Mouse (Mus musculus): Measurements from ENCODE around the gene Mov10l1. TPM values are rescaled to one million over a fixed set of nuclear protein-coding genes. Genes with fewer than 3 reads are reported as not detected.

Mov10l1 gene
- total RNA-seq (2021): not detected

DNA sequence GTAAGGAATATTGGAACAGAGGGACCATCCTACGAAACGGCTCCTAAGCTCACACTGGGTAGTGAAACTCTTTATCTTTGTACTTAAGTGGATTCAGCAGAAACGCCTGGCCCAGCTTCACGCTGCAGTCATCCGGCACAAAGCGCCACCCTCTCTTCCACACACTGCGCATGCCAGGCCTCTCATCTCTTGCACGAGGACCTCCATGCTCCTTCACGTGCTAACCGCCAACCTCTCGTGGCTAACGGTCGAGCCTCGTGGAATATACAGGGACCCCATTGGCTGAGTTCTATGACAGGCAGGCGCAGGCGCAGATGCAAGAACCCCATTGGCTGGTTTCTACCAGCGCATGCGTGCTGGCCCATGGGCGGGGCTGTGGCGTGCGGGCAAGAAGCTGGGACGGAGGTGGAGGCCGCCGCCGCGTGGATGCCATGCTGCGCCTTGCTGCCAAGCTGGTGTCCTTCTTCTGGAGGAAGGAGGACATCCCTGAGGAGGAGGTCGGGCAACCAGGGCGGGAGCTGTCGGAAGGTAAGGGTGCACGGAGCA, at the start of gene Mov10l1:
Mov10l1 (plus strand) TSS at position 376 of the 546 bp plus-strand sequence.
- intact Hi-C loops (cut with DNase I): no loop called here
- no peak for DNase-seq (ENCODE audit: low spot score in 2 of 2)

DNA sequence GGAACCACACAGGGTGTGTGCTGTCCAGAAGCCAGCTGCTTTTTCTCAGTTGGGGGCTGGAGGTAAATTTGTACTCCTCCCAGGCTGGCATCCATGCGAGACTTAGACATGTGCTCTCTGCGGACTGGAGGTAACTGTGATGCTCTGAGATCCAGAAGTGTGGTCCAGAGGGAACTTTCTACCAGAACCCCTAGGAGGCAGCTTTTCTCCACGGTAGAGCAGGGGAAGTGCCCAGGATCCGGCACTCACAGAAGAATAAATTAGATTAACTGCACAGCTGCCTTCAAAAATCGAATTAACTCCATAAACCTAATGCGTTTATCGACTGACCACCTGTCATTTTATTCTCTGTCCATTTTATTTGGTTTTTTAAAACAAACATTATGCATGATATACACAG, 48.6 kb upstream of the Mov10l1 start:
- DNase-seq (ENCODE audit: low spot score in 2 of 2): peak; percentile 17 to 56
- intact Hi-C loops (cut with DNase I): loop anchor here (5.0 kb wide), 1 partner anchor 273 kb away; no protein-coding TSS in a partner anchor

DNA sequence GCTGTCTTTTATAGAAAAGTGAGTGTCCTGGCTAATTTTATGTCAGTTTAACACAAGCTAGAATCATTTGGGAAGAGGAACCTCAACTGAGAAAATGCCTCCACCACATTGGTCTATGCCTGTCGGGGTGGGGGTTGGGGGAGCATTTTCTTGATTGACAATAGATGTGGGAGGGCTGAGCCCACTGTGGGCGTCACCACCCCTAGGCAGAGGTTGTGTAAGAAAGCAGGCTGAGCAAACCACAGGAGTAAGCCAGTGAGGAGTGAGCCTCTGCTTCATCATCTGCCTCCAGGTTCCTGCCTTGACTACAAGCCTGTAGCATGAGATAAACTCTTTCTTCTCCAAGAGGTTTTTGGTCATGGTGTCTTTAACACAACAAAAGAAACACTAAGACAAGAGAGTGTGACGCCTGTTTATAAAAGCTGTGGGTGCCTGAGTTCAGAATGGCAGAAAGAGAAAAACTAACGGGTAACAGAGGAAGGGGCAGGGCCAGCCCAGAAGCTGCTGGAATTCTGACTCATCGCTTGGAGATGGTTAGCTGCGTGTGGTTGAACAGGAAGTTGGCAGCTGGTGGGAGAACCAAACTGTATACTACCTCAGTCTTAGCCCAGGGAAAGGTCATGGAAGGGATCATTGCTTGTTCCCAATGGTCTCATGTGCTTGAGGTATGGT, 46.0 kb upstream of the Mov10l1 start:
- peak in 1 of 2 experiments; percentile 6 for DNase-seq (ENCODE audit: low spot score in 2 of 2)

DNA sequence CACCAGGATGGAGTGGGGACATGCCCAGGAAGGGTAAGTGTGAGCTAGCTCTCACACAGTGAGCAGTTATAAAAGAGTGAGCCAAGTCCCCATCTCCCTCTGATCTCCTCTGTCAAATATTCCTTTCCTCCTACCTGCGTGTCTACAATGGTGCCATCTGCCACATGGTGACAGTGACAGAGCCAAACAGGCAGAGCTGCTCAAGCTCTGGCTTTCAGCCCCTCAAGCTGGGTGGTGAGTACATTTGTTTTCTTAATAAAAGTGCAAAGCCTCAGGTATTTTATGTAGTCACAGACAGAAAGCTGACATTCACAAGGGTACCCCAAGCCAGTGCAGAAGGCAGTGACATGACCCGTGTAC, 45.4 kb upstream of the Mov10l1 start:
- intact Hi-C loops (cut with DNase I): no loop called here
- no peak for DNase-seq (ENCODE audit: low spot score in 2 of 2)

More for the DNA sequence above, 46.0 kb upstream of the Mov10l1 start:
- intact Hi-C loops (cut with DNase I): no loop called here

DNA sequence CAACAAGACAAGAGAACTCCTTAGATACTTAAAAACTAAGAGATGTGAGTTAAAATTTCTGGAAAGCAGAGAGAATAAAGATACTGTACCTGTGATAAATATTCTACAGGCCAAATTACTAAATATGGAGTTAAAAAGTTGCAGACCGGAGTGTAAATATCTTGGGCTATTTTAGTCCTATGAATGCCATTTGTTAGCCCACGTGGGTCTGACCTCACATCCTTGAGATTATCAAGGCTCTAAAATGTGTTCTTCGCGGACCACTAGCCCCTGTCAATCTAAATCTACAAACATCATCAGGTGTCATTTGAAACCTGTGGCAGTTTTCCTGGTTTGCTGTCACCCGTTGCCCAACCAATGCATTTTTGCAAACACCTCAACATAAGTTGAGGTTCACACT, 39.9 kb upstream of the Mov10l1 start:
- intact Hi-C loops (cut with DNase I): loop anchor here (10.0 kb wide), 1 partner anchor 112 kb away; the partner anchor contains the start of gene Panx2
- DNase-seq (ENCODE audit: low spot score in 2 of 2): no peak

DNA sequence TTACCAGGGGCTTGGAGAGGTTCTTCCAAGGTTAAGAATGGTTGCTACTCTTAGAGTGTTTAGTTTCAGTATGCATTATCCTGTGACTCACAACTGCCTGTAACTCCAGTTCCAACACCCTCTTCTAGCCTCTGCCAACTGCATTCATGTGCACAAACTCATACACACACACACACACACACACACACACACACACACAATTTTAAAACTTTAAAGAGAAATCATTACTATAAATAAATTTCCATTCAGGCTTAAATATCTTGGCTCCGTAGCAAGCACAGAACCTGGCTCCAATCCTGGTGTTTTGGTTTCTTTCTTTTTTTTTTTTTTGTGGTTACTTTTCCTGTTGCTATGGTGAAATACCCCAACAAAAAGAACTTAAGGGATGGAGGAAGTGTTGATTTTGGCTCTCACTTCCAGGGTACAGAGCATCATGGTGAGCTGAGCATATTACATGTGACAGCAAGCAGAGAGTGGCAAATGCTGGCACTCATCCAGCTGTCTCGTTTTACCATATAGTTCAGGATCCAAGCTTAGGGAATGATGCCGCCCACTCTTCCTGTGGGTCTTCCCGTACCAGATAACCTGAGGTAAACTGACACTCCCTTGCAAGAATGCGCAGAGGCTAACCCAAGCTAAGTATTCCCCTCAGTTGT, 38.7 kb upstream of the Mov10l1 start:
- peak; percentile 20 to 47 for DNase-seq (ENCODE audit: low spot score in 2 of 2)
- intact Hi-C loops (cut with DNase I): loop anchor here (10.0 kb wide), 1 partner anchor 111 kb away; the partner anchor contains the start of gene Panx2

DNA sequence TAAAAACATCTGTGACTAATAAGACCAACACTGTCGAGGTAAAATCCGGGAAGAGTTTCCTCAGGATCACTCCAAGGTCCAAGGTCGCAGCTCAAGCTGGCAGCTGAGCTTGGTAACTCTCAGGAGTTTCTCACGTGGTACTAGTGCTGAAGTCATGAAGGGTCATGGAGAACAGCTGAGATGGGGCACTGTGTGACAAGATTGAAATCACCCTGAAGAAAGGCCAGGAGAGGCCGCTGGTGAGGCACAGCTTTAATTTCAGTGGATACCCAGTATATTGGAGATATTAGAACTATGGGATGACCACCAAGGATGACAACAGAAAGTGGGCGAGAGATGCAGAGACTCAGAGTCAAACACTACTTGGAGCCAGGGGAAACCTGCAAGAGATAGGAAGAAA, 35.9 kb upstream of the Mov10l1 start:
- intact Hi-C loops (cut with DNase I): loop anchor here (10.0 kb wide), 1 partner anchor 108 kb away; the partner anchor contains the start of gene Panx2
- no peak for DNase-seq (ENCODE audit: low spot score in 2 of 2)

DNA sequence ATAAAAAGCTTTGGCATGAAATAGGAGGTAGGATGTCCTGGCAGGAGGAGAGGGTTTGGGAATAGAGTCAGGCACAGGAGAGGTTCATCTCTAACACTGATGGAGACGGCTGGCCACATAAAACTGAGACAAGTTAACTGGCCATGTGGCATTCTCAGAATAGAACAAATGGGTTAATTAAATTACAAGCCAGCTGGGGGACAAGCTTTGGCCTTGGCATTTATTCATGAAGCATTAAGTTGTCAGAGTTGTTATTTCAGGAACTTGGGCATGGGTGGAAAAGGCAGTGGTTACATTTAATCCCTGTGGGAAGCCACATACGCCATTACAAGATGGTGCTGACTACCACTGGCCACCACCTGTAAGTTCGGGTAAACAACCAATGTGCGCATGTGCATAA, 31.5 kb upstream of the Mov10l1 start:
- DNase-seq (ENCODE audit: low spot score in 2 of 2): no peak
- intact Hi-C loops (cut with DNase I): no loop called here

DNA sequence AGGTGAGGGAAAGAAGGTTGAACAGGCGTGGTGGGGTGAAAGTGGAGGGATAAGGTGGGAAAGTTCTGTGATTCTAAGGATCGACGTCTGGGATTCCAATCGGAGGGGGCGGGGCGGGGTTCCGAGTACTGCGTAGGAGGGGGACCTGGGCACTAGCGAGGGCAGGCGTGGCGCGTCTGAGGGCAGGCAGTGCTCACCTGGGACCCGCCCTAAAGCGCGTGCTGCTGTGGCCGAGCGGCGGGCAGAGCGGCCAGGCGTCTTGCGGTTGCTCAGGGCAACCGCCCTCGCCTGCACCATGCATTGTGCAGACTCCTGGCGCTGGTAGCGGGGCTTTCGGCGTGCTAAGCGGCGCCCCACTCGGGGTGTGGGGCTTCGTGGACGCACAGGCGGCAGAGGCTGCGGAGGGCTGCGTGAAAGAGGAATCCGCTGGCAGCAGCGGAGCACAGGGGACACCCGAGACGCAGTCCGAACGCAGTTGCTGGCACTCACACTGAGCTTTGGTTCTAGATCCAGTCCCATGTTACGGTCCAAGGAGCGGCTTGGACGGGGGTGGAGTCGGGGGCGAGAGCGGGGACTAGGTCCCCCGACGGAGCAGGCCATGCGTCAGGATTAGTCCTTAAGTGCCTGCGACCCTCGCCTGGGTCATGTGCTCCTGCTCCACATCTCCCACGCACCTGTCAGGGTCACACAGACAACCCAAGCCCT, 28.2 kb upstream of the Mov10l1 start, which contains the start of gene Ttll8:
Ttll8 (minus strand) TSS at position 51 of the 705 bp plus-strand sequence.
- intact Hi-C loops (cut with DNase I): no loop called here
- DNase-seq (ENCODE audit: low spot score in 2 of 2): peak; percentile 6 to 10

DNA sequence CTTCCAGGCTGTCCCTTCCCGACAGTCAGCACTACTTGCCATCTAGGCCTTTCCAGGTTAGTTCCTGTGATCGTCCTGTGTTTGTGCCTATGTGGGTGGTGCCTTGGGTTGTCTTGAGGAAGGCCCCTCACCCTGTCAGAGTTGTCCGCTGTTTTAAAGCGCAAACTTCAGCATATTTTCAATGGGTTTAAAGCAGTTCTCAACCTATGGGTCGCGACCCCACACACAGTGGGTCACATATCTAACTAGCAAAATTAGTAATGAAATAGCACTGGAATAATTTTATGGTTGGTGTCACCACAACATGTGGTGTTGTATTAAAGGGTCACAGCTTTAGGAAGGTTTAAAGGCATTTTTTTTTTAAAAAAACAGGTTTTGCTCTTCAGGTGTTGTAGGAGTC, 27.4 kb upstream of the Mov10l1 start:
- intact Hi-C loops (cut with DNase I): no loop called here
- no peak for DNase-seq (ENCODE audit: low spot score in 2 of 2)

DNA sequence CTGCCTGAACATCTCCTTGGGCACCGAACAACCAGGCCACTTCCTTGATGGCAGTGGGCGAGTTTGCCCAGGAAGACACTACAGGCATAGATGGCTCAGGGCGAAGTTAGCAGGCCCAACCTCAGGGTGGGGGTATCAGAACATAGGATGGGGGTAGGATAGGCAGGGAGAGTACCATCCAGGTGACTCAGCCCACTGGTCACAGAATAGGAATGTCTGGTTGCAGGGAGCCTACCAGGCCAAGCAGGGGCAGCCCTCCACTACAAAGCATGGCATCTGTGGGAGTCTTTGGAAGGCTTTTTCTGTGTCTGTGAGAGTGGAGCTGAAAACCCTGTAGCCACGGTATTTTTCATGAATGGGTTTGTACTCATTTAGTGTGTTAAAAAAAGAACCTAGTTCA, 25.2 kb upstream of the Mov10l1 start:
- no peak for DNase-seq (ENCODE audit: low spot score in 2 of 2)
- intact Hi-C loops (cut with DNase I): no loop called here

DNA sequence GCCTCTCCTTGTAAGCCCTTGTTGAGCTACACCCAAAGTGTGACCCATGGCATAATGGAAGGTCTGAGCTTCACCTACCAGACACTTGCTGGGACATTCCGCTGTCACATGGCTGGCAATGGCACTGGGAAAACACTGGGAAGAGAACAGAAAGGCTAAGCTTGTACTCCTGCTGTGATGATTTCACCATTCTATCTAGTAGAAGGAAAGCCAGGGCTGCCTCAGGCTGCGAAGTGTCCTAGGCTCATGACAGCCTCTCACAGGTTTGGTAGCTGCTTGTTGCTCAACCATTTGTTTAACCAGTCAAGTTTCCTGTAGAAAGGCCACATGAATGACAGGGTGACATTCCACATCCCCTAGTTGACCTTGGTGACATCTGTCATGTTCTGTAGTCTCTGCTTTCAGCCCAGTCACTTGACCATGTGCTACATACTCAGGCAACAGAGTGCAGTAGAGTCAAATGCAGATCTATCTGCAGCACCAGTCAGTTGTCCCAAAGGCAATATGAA, 18.6 kb upstream of the Mov10l1 start:
- intact Hi-C loops (cut with DNase I): no loop called here
- DNase-seq (ENCODE audit: low spot score in 2 of 2): no peak

DNA sequence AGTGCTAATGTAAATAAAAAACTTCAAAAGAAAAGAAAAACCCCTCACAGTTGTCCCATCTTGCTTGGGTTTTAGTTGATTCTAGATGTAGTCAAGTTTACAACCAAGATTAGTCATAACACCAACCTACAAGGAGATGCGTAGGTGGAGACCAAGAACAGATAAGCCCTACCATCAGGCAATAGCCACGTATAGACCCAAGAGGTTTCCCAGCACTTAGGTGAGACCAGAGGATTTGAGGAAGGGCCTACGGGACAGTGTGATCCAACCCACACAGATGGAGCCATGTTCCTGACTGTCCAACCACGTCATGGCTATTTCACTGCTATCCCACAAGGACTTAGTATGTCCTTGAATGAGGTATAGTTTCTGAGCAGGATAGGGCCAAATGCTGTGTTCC, 10.4 kb upstream of the Mov10l1 start:
- DNase-seq (ENCODE audit: low spot score in 2 of 2): no peak
- intact Hi-C loops (cut with DNase I): no loop called here

DNA sequence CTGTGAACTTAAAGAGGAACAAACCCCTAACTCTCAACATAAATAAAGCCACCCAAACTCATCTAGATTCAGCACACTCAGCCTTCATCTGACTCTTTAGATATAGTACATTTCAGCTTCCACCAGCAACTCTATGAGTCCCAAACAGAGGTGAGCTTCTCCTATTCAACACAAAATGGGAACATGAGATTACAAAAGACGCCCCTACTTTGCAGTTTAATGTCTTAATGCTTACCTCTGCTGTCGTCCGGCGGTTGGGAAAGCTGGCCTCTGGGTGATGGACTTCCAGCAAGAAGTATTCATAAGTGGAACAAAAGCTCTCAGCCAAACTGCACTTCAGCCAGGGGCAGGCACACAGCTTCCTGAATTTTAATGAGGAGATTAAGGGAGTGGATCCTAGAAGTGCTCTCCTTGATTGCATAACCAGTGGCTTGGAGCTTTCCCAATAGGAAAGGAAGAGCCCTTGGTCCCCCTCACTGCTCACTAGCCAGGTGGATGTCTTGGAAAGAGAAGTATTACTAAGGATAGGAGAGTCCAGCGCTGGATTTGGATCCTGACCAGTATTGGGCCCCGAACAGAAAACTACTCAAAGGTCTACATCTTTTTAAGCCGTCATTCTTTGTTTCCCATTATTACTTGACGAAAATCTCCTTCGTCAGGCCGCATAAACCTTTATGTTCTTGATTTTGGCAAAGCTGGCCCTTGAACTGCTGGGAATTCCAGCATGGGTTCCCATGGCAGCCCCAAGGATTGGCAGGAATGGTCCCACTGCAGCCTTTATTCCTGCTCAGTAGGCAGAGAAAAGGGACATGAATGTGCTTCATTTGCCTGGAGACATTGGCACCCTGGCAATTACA, 4.2 kb upstream of the Mov10l1 start, which contains the start of gene Mlc1:
Mlc1 (minus strand) TSS at position 727 of the 857 bp plus-strand sequence.
- peak in 1 of 2 experiments; percentile 41 for DNase-seq (ENCODE audit: low spot score in 2 of 2)
- intact Hi-C loops (cut with DNase I): no loop called here

DNA sequence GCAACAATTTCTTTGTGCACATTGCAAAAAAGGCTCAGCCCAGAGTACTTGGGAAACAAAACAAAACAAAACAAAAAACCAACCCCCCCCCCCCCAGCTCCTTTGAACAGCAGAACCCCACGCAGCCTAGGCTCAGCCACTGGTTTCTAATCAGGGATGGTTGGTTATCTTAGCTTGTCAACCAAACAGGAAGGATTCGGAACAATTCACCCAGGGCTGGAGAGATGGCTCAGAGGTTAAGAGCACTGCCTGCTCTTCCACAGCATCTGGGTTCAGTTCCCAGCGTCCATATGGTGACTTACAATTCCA, 3.6 kb upstream of the Mov10l1 start:
- intact Hi-C loops (cut with DNase I): no loop called here
- DNase-seq (ENCODE audit: low spot score in 2 of 2): no peak

DNA sequence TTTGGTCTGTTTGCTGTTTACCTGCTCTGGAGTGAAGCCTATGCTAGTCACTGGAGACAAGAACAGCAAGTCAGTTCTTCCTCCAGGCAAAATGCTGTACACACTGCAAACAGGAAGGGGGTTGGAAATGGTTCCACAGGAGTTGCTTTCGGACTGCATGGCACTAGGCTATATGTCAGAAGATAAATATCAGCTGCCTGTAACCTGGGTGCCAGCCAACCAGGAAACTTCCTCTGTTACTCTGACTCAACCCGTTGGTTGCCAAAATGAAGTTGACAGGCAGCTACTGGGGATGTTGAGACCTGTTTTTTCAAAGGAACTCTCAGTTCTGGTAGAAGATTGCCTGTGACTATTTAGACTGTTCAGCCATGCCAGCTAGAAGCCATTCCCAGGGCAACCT, 6.5 kb downstream of the Mov10l1 start:
- intact Hi-C loops (cut with DNase I): no loop called here
- no peak for DNase-seq (ENCODE audit: low spot score in 2 of 2)

DNA sequence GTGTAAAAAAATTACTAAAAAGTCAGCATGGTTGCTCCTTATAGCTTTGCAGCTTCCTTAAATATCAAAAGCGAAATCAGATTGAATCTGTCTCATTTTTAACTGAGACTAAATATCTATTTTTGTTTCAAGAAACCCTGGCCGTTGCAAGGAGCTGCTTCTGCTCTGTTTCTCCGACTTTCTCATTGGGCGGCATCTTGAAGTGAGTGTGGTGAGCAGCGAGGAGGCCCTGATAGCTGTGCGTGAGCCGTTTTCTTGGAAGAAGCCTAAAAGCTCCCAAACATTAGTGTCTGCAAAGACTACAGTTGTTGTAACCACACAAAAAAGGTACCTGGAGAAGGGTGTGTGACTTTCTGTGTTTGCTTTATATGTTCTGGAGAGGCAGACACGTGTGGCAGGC, 15.9 kb downstream of the Mov10l1 start:
- peak in 1 of 2 experiments; percentile 23 for DNase-seq (ENCODE audit: low spot score in 2 of 2)
- intact Hi-C loops (cut with DNase I): no loop called here

DNA sequence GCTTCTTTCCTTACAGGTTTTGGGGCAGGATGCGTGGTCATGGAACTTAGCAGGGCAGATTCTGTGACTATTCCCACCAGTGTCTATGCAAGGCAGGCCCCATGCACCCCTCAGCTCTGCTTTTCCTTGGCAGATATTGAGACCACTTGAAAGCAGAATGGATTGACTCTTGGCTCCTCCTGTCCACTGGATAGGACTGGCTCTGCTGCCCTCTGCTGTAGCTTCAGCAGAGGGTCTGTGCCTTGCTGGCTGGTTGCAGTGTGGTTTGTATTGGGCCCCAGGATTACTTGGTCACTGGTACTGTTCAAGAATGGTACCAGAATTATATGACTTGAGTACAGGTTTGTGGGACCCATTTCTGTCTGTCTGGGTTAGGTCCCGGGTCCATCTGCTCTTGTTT, 16.4 kb downstream of the Mov10l1 start:
- DNase-seq (ENCODE audit: low spot score in 2 of 2): no peak
- intact Hi-C loops (cut with DNase I): no loop called here

DNA sequence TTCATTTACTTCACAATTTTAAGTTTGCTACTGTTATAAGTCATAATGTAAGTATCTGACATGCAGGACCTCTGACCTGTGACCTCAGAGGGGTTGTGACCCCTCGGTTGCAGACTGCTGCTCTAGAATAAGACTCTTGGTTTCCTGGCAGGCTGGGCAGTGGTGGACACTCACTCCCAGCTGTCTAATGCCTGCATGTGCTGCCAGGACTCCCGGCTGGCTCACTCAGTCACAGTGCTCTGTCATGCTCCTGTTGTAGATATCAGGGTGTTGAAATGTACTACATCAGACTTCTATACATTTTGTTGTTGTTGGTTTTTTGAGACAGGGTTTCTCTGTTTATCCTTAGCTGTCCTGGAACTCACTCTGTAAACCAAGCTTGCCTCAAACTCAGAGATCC, 17.7 kb downstream of the Mov10l1 start:
- intact Hi-C loops (cut with DNase I): no loop called here
- no peak for DNase-seq (ENCODE audit: low spot score in 2 of 2)

Data from left cerebral cortex, postnatal 25 days (tissue).